Mouse (Mus musculus) bone marrow macrophage, adult 2 months (primary cell): ENCODE measurements around the gene Tymp.

Source experiments
- CTCF ChIP-seq: IDR thresholded peaks from 2 replicates; pipeline ENCODE4 v1.5.1; 2012; ENCODE audit warnings: low read depth, mild to moderate bottlenecking, low read length, moderate library complexity
- POLR2A ChIP-seq: IDR thresholded peaks from 2 replicates; pipeline ENCODE4 v1.6.1; 2012; ENCODE audit warnings: mild to moderate bottlenecking, low read depth, low read length, borderline replicate concordance

DNA sequence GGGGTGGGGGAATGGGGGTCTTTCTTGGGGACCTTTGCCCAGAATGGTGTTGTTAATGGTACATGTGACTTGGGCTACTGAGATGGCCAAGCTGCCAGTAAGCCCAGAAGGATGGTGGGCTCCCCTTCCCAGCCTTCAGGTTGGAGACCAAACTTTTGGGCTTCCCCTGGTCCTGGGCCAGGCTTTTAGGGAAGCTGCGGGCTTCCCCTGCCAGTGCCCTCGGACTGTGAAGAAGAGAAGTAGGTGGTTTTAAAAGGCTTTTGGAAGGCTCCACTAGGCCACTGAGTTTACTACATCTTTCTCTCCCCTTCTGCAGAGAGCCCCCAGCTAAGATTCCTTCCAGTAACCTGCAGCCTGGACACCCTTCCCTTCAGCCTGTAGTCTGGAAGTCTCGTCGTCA is 53.2 kb downstream of the Tymp start:
- no peak for TF ChIP-seq CTCF
- no peak for TF ChIP-seq POLR2A
